Mouse (Mus musculus) kidney, postnatal 0 days (tissue): ENCODE measurements around the gene Zfp64. TPM values are rescaled to one million over a fixed set of nuclear protein-coding genes. Genes with fewer than 3 reads are reported as not detected.

Source experiments
- ATAC-seq: fragments of 200-750 bp; cut with Nextera tagmentation; replicated peaks from 2 replicates; pipeline ENCODE4 v1.8.0; 2017; ENCODE audit warnings: low read depth, moderate number of reproducible peaks, moderate TSS enrichment, moderate library complexity; ENCODE audit not compliant: low FRiP score
- DNase-seq: peaks from one replicate; pipeline ENCODE4 v3.0.0-alpha.2; 2016; ENCODE audit warnings: low spot score
- H3K27ac ChIP-seq: fragments of 300-500 bp; sonication (generic); 2 replicates; pipeline ENCODE4 v1.5.1; 2014; ENCODE audit warnings: mild to moderate bottlenecking
- H3K27me3 ChIP-seq: fragments of 300-500 bp; sonication (generic); 2 replicates; pipeline ENCODE4 v1.6.1; 2014; ENCODE audit warnings: low read length, mixed read lengths; ENCODE audit not compliant: insufficient read depth
- H3K36me3 ChIP-seq: fragments of 300-500 bp; sonication (generic); 2 replicates; pipeline ENCODE4 v1.6.1; 2014; ENCODE audit warnings: low read length, mixed read lengths; ENCODE audit not compliant: insufficient read depth
- H3K4me1 ChIP-seq: fragments of 300-500 bp; sonication (generic); replicated peaks from 2 replicates; pipeline ENCODE4 v1.6.1; 2014; ENCODE audit warnings: antibody characterized with exemption, low read length, mixed read lengths; ENCODE audit not compliant: insufficient read depth
- H3K4me2 ChIP-seq: fragments of 300-500 bp; sonication (generic); 2 replicates; pipeline ENCODE4 v1.6.1; 2014; ENCODE audit warnings: mild to moderate bottlenecking, low read length, moderate library complexity, mixed read lengths
- H3K4me3 ChIP-seq: fragments of 300-500 bp; sonication (generic); replicated peaks from 2 replicates; pipeline ENCODE4 v1.5.1; 2014; ENCODE audit warnings: low read depth, low read length
- H3K9ac ChIP-seq: fragments of 300-500 bp; sonication (generic); 2 replicates; pipeline ENCODE4 v1.6.1; 2014; ENCODE audit warnings: low read depth, low read length
- H3K9me3 ChIP-seq: fragments of 300-500 bp; sonication (generic); replicated peaks from 2 replicates; pipeline ENCODE4 v1.6.1; 2016; ENCODE audit warnings: low read length, inconsistent platforms, mixed read lengths
- CTCF ChIP-seq: IDR thresholded peaks from 2 replicates; pipeline ENCODE4 v1.5.1; 2016; ENCODE audit warnings: antibody characterized with exemption, low read depth, mild to moderate bottlenecking, moderate library complexity
- WGBS: fragments of 180-500 bp; shearing (Covaris S2); extraction: QIAGEN DNeasy Blood & Tissue Kit; methylation state at CpG from one replicate; pipeline ENCODE4 v1.1.7; 2014; 5-methylcytosine and 5-hydroxymethylcytosine counted together
- polyA plus RNA-seq: library from polyadenylated mRNA; unstranded; fragments of >200 nt; fragmentation: Nextera tagmentation; extraction: Ambion mirVana; gene quantifications from 2 replicates; pipeline ENCODE4 v1.2.1, GENCODE M21; 2015

Zfp64 gene
- polyA plus RNA-seq, 1 experiment from 2014 or later, result 20.4 TPM

DNA sequence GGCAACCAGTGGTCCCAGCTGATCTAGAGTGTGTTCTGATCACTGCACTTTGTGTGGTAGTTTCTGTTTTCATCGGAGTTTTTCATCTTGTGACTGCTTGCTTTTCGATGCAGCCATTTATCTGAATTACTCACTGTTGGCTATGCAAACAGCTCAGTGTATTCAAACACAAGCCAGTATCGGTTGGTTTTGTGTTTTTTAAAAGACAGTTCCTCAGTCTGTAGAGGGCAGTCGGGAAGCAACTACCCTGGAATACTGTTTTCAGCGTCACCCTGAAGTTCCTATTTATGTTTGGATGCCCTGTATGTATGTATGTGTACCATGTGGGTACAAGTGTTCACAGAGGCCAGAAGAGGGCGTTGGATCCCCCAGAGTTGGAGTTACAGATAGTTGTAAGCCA is 11.1 kb upstream of the Zfp64 start:
- 83% methylated on average over 6 of the region's 6 CpGs for WGBS
- no peaks in the 10 kb centered on the region for H3K4me1 ChIP-seq
- DNase-seq, result no peak
- H3K9me3 ChIP-seq, result no peaks in the 10 kb centered on the region
- H3K27me3 ChIP-seq, result no peaks in the 10 kb centered on the region
- H3K4me2 ChIP-seq, result no peak overlapping the region
- no peak overlapping the region for H3K9ac ChIP-seq
- no peak overlapping the region for H3K4me3 ChIP-seq
- no peak for TF ChIP-seq CTCF
- no peak overlapping the region for H3K27ac ChIP-seq
- ATAC-seq, result no peak
- no peaks in the 10 kb centered on the region for H3K36me3 ChIP-seq

- Histone ChIP-seq H3K27me3 (no peaks in the 10 kb centered on the region), H3K9me3 (no peaks in the 10 kb centered on the region), H3K36me3 (no peaks in the 10 kb centered on the region), H3K27ac (no peak overlapping the region), H3K4me3 (no peak overlapping the region), H3K9ac (no peak overlapping the region), H3K4me1 (no peaks in the 10 kb centered on the region), H3K4me2 (no peak overlapping the region)
- no peak for ATAC-seq
- no peak for TF ChIP-seq CTCF
- WGBS, result 98% methylated on average over 5 of the region's 5 CpGs
- DNase-seq, result no peak
Observed at GRCm38 (mm10) chr2:168964849-168965248, 9.5 kb upstream of the Zfp64 start.

GRCm38 (mm10) chr2:168961729-168962666 is 6.6 kb upstream of the Zfp64 start:
- WGBS, result 92% methylated on average over 4 of the region's 4 CpGs
- Histone ChIP-seq H3K9ac (no peak overlapping the region), H3K9me3 (no peaks in the 10 kb centered on the region), H3K4me3 (no peak overlapping the region), H3K36me3 (no peaks in the 10 kb centered on the region), H3K27ac (no peak overlapping the region), H3K27me3 (no peaks in the 10 kb centered on the region), H3K4me2 (no peak overlapping the region), H3K4me1 (no peaks in the 10 kb centered on the region)
- TF ChIP-seq CTCF, result no peak
- ATAC-seq (no peak), DNase-seq (no peak)

DNA sequence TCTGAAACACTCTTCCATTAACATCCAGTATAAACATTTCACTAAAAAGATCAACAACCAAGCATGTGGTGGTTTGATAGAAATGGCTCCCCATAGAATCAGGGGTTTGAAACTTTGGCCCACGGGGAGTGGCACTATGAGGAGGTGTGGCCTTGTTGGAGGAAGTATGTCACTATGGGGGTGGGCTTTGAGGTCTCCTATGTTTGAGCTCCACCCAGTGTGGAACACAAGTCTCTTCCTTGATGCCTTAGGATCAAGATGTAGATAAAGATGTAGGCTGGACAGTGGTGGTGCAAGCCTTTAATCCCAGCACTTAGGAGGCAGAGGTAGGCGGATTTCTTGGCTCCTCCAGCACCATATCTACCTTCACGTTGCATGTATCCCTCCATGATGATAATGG is 5.4 kb upstream of the Zfp64 start:
- no peaks in the 10 kb centered on the region for H3K4me1 ChIP-seq
- no peaks in the 10 kb centered on the region for H3K9me3 ChIP-seq
- no peak for TF ChIP-seq CTCF
- no peaks in the 10 kb centered on the region for H3K36me3 ChIP-seq
- H3K4me2 ChIP-seq, result no peak overlapping the region
- H3K9ac ChIP-seq, result no peak overlapping the region
- DNase-seq (no peak), ATAC-seq (no peak)
- no peaks in the 10 kb centered on the region for H3K27me3 ChIP-seq
- no peak overlapping the region for H3K27ac ChIP-seq
- WGBS, result 94% methylated on average over 3 of the region's 3 CpGs
- no peak overlapping the region for H3K4me3 ChIP-seq

DNA sequence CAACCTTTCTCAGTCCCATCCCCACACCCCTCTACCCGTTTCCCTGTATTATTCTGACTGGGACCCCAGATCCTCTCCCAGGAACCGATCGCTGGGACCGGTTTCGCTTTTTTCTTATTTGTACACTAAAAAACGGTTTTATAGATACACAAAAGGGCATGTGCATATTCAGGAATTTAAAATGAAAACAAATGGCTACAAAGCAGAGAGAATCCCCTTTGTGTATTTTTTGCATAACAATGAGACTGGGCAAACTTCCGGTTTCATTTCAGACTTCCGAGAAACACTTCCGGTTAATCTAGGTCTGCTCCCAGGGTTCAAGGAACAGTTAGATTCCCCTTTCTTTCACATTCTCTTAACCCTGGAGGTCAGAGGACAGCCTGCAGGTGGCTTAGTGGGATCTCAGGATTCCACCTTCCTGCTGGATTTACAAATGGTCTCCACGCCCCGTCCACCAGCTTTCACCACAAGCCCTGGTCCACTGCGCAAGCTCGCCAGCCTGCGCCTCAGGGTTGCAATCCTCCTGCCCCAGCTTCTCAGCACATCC is 4.0 kb upstream of the Zfp64 start:
- Histone ChIP-seq H3K27ac (no peak overlapping the region), H3K4me2 (no peak overlapping the region), H3K4me1 (peaks cover 4% of the 10 kb centered on the region; the same call in 1 of the 2 replicates), H3K27me3 (no peaks in the 10 kb centered on the region), H3K36me3 (no peaks in the 10 kb centered on the region), H3K4me3 (no peak overlapping the region), H3K9ac (no peak overlapping the region), H3K9me3 (no peaks in the 10 kb centered on the region)
- TF ChIP-seq CTCF, result no peak
- ATAC-seq (no peak), DNase-seq (no peak)
- 79% methylated on average over 14 of the region's 14 CpGs for WGBS

DNA sequence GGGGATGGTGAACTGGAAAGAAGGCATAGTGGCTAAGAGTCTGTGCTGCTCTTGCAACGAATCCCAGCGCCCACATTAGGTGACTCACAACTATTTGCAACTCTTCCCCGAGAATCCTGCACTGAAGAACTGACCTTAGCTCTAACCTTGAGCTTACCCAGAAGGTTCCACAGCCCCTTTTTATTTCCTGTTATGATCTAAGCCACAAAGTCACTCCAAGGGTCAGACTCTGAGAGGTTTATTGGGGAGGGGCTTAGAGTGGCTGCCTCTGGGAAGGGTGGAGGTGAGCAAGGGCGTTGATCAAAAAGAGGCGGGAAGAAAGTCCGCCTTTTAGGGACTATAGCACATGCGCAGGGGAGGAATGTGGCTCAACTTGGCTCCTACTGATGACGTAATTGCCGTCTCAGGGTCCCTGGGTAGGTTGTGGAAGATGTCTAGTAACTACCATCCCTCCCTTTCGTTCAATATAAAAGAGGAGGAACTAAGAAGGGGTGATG is 511 bp upstream of the Zfp64 start:
- H3K4me1 ChIP-seq, result peaks cover 11% of the 10 kb centered on the region; the same call in 1 of the 2 replicates
- peak overlapping the region; percentile 96 for H3K4me2 ChIP-seq
- peak; percentile 4 for DNase-seq
- peak overlapping the region; percentile 94; the same call in 1 of the 2 replicates for H3K9ac ChIP-seq
- ATAC-seq, result peak; percentile 31
- H3K27ac ChIP-seq, result peak overlapping the region; percentile 90
- no peak for TF ChIP-seq CTCF
- H3K36me3 ChIP-seq, result 0 out of 2 replicates have a peak, but pooled peaks cover 5% of the 10 kb centered on the region
- no peaks in the 10 kb centered on the region for H3K27me3 ChIP-seq
- H3K4me3 ChIP-seq, result peak overlapping the region; percentile 87
- 49% methylated on average over 10 of the region's 10 CpGs for WGBS
- no peaks in the 10 kb centered on the region for H3K9me3 ChIP-seq
